Mouse (Mus musculus) liver, postnatal 0 days (tissue): ENCODE results near the gene Zrsr1.
A peak's percentile ranks its signal among the peaks of the same experiment; 100 is the strongest.

Source experiments
- CTCF ChIP-seq: sonication (generic); IDR thresholded peaks from 2 replicates; pipeline ENCODE4 v1.5.1; 2016; ENCODE audit warnings: antibody characterized with exemption, low read depth
- EP300 ChIP-seq: IDR thresholded peaks from 2 replicates; pipeline ENCODE4 v1.6.1; 2016; ENCODE audit warnings: antibody characterized with exemption, low read depth, mild to moderate bottlenecking

GRCm38 (mm10) chr11:22965503-22965902, 6.3 kb upstream of the Zrsr1 start:
- TF ChIP-seq CTCF, result peak; percentile 57
- TF ChIP-seq EP300, result no peak
